Mouse (Mus musculus) hindlimb bud, embryonic 11.5 days (tissue): ENCODE measurements at regions not wholly inside any gene's neighbourhood (a gene's known extent, or its start where the extent isn't known, plus 50 kb on each side); places are given as distances from the start of the nearest gene placed in this dataset.

Experiments used
- DNase-seq: peaks from one replicate; pipeline ENCODE4 v3.0.0-alpha.2; 2012; ENCODE audit warnings: low read depth, low spot score; ENCODE audit errors: extremely low spot score

GRCm38 (mm10) chr17:16247681-16248080 lies 416.8 kb upstream of the Rgmb start:
- no peak for DNase-seq

- DNase-seq = no peak
Observed at GRCm38 (mm10) chr17:16221253-16221652, 390.4 kb upstream of the Rgmb start.

- no peak for DNase-seq
Observed at GRCm38 (mm10) chr17:16219675-16220566, 389.1 kb upstream of the Rgmb start.

GRCm38 (mm10) chr17:16218623-16219022 lies 387.8 kb upstream of the Rgmb start:
- DNase-seq = no peak

- DNase-seq = no peak
Observed at GRCm38 (mm10) chr17:16216796-16217195, 386.0 kb upstream of the Rgmb start.

- DNase-seq = no peak
Observed at GRCm38 (mm10) chr17:16193636-16194035, 362.8 kb upstream of the Rgmb start.

- DNase-seq = no peak
Observed at GRCm38 (mm10) chr17:16180856-16181255, 350.0 kb upstream of the Rgmb start.

- peak; percentile 12 for DNase-seq
Observed at GRCm38 (mm10) chr17:16178102-16178501, 347.3 kb upstream of the Rgmb start.

- DNase-seq = peak; percentile 30
Observed at GRCm38 (mm10) chr17:16176782-16177510, 346.1 kb upstream of the Rgmb start.

- no peak for DNase-seq
Observed at GRCm38 (mm10) chr17:16173568-16174105, 342.8 kb upstream of the Rgmb start.

GRCm38 (mm10) chr17:16166731-16167130 lies 335.9 kb upstream of the Rgmb start:
- DNase-seq = no peak

- DNase-seq = no peak
Observed at GRCm38 (mm10) chr17:16158119-16158518, 327.3 kb upstream of the Rgmb start.

GRCm38 (mm10) chr17:16157711-16158110 lies 326.9 kb upstream of the Rgmb start:
- DNase-seq = no peak

GRCm38 (mm10) chr17:16157135-16157534 lies 326.3 kb upstream of the Rgmb start:
- no peak for DNase-seq

- no peak for DNase-seq
Observed at GRCm38 (mm10) chr17:16156596-16156995, 325.8 kb upstream of the Rgmb start.

- DNase-seq = no peak
Observed at GRCm38 (mm10) chr17:16155587-16155986, 324.7 kb upstream of the Rgmb start.
